Mouse (Mus musculus): ENCODE results near the gene Lemd1. TPM values are rescaled to one million over a fixed set of nuclear protein-coding genes. Genes with fewer than 3 reads are reported as not detected.

Lemd1 gene
- polyA plus RNA-seq, 1 experiment: not detected

- peaks cover 20% of the 10 kb centered on the region for H3K27me3 ChIP-seq (ENCODE audit: control insufficient read depth, insufficient read depth, low read length)
- no peak overlapping the region for H3K4me3 ChIP-seq (ENCODE audit: extremely low read depth, insufficient read depth, insufficient read length)
- no peak overlapping the region for H3K27ac ChIP-seq (ENCODE audit: insufficient read depth, low read length)
- 41% methylated on average over 3 of the region's 3 CpGs for WGBS
- no peak for DNase-seq (ENCODE audit: low read depth in 1 of 2, low spot score in 2 of 2)
- no peaks in the 10 kb centered on the region for H3K36me3 ChIP-seq (ENCODE audit: control insufficient read depth, insufficient read depth, low read length)
- H3K4me1 ChIP-seq (ENCODE audit: control insufficient read depth, insufficient read depth, insufficient read length): peaks cover 8% of the 10 kb centered on the region
- no peak for TF ChIP-seq CTCF (IDR thresholded peaks at IDR 0.05; ENCODE audit: extremely low read depth, insufficient read depth, insufficient read length, insufficient replicate concordance)
- TF ChIP-seq POLR2A (IDR thresholded peaks at IDR 0.05; ENCODE audit: low read depth, low read length): no peak
These were observed 3.4 kb downstream of the Lemd1 start for GRCm38 (mm10) chr1:132194624-132195023.

DNA sequence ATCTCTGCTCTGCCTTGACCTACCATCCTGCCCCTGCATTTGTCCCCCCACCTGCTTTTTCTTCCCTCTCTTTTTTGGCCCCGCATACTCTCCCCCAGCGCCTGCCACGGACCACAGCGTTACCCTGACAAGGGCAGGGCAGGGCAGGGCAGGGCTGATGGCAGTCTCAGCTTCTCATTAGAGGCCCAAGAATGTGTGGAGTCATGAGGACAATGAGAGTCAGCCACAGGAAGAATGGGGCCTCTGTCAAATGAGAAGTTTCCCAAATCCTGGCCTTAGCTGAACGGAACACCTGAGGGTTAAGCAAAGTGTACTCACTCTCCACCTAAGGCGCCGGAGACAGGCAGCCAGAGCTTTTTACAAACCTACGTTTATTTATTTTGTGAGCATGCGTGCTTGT, 3.9 kb downstream of the Lemd1 start:
- H3K27me3 ChIP-seq (ENCODE audit: control insufficient read depth, insufficient read depth, low read length): peaks cover 17% of the 10 kb centered on the region
- no peak for DNase-seq (ENCODE audit: low read depth in 1 of 2, low spot score in 2 of 2)
- TF ChIP-seq POLR2A (IDR thresholded peaks at IDR 0.05; ENCODE audit: low read depth, low read length) (no peak), CTCF (IDR thresholded peaks at IDR 0.05; ENCODE audit: extremely low read depth, insufficient read depth, insufficient read length, insufficient replicate concordance) (no peak)
- no peak overlapping the region for H3K27ac ChIP-seq (ENCODE audit: insufficient read depth, low read length)
- H3K36me3 ChIP-seq (ENCODE audit: control insufficient read depth, insufficient read depth, low read length): no peaks in the 10 kb centered on the region
- H3K4me3 ChIP-seq (ENCODE audit: extremely low read depth, insufficient read depth, insufficient read length): no peak overlapping the region
- WGBS: 81% methylated on average over 9 of the region's 9 CpGs
- peaks cover 8% of the 10 kb centered on the region for H3K4me1 ChIP-seq (ENCODE audit: control insufficient read depth, insufficient read depth, insufficient read length)

GRCm38 (mm10) chr1:132195681-132196080, 4.5 kb downstream of the Lemd1 start:
- TF ChIP-seq CTCF (IDR thresholded peaks at IDR 0.05; ENCODE audit: extremely low read depth, insufficient read depth, insufficient read length, insufficient replicate concordance) (no peak), POLR2A (IDR thresholded peaks at IDR 0.05; ENCODE audit: low read depth, low read length) (no peak)
- 66% methylated on average over 5 of the region's 5 CpGs for WGBS
- peaks cover 6% of the 10 kb centered on the region for H3K4me1 ChIP-seq (ENCODE audit: control insufficient read depth, insufficient read depth, insufficient read length)
- no peaks in the 10 kb centered on the region for H3K36me3 ChIP-seq (ENCODE audit: control insufficient read depth, insufficient read depth, low read length)
- no peak overlapping the region for H3K27ac ChIP-seq (ENCODE audit: insufficient read depth, low read length)
- no peak overlapping the region for H3K4me3 ChIP-seq (ENCODE audit: extremely low read depth, insufficient read depth, insufficient read length)
- no peak for DNase-seq (ENCODE audit: low read depth in 1 of 2, low spot score in 2 of 2)
- peaks cover 12% of the 10 kb centered on the region for H3K27me3 ChIP-seq (ENCODE audit: control insufficient read depth, insufficient read depth, low read length)

DNA sequence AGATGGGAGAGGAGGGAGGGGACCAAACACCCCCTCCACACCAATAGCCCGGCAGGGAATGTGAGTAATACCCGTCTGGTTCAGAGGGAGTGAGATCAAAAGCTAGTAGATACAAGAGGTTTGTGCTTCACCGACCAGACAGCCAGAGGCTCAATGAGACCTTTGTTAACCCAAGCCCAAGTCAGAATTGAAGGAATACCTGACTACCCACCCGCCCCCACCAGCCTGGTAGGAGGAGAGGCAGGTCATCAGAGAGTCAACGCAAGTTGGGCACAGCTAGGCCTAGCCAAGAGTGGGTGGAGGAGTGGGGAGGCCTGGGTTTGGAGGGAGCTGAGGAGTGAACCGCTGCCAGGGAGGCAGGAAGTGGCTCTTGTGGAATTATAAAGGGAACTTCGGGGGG, 5.1 kb downstream of the Lemd1 start:
- H3K36me3 ChIP-seq (ENCODE audit: control insufficient read depth, insufficient read depth, low read length): no peaks in the 10 kb centered on the region
- whole genome bisulfite sequencing: 72% methylated on average over 7 of the region's 7 CpGs
- no peak for DNase-seq (ENCODE audit: low read depth in 1 of 2, low spot score in 2 of 2)

DNA sequence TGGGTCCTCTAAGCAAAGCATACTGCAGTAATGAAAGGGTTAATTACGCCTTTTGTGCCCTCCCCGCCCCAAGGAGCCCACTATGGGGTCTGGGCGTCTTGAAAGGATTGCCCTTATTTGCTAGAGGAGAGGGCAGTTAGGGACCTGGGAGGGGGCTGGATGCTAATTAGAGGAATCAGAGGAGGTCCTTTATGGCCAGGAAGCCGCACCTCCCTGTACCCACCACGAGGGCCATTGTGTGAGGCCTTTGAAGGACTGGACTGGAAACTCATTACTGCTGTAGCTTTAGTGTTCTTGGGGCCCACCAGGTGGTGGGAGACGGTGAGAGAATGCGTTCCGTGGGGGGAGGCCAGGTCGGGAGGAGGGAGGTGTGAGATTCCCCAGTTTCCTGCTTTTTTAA, 6.4 kb downstream of the Lemd1 start:
- TF ChIP-seq CTCF (IDR thresholded peaks at IDR 0.05; ENCODE audit: extremely low read depth, insufficient read depth, insufficient read length, insufficient replicate concordance): no peak
- TF ChIP-seq POLR2A (IDR thresholded peaks at IDR 0.05; ENCODE audit: low read depth, low read length): no peak
- H3K36me3 ChIP-seq (ENCODE audit: control insufficient read depth, insufficient read depth, low read length): no peaks in the 10 kb centered on the region
- no peak overlapping the region for H3K4me3 ChIP-seq (ENCODE audit: extremely low read depth, insufficient read depth, insufficient read length)
- WGBS: 66% methylated on average over 9 of the region's 9 CpGs
- H3K27me3 ChIP-seq (ENCODE audit: control insufficient read depth, insufficient read depth, low read length): no peaks in the 10 kb centered on the region; the same call in 1 of the 2 replicates
- no peak for DNase-seq (ENCODE audit: low read depth in 1 of 2, low spot score in 2 of 2)
- peaks cover 3% of the 10 kb centered on the region; the same call in 1 of the 2 replicates for H3K4me1 ChIP-seq (ENCODE audit: control insufficient read depth, insufficient read depth, insufficient read length)
- H3K27ac ChIP-seq (ENCODE audit: insufficient read depth, low read length): no peak overlapping the region

More for the DNA sequence above, 5.1 kb downstream of the Lemd1 start:
- peaks cover 3% of the 10 kb centered on the region; the same call in 1 of the 2 replicates for H3K4me1 ChIP-seq (ENCODE audit: control insufficient read depth, insufficient read depth, insufficient read length)
- H3K4me3 ChIP-seq (ENCODE audit: extremely low read depth, insufficient read depth, insufficient read length): no peak overlapping the region
- peaks cover 8% of the 10 kb centered on the region for H3K27me3 ChIP-seq (ENCODE audit: control insufficient read depth, insufficient read depth, low read length)
- TF ChIP-seq POLR2A (IDR thresholded peaks at IDR 0.05; ENCODE audit: low read depth, low read length): no peak
- no peak for TF ChIP-seq CTCF (IDR thresholded peaks at IDR 0.05; ENCODE audit: extremely low read depth, insufficient read depth, insufficient read length, insufficient replicate concordance)
- no peak overlapping the region for H3K27ac ChIP-seq (ENCODE audit: insufficient read depth, low read length)

DNA sequence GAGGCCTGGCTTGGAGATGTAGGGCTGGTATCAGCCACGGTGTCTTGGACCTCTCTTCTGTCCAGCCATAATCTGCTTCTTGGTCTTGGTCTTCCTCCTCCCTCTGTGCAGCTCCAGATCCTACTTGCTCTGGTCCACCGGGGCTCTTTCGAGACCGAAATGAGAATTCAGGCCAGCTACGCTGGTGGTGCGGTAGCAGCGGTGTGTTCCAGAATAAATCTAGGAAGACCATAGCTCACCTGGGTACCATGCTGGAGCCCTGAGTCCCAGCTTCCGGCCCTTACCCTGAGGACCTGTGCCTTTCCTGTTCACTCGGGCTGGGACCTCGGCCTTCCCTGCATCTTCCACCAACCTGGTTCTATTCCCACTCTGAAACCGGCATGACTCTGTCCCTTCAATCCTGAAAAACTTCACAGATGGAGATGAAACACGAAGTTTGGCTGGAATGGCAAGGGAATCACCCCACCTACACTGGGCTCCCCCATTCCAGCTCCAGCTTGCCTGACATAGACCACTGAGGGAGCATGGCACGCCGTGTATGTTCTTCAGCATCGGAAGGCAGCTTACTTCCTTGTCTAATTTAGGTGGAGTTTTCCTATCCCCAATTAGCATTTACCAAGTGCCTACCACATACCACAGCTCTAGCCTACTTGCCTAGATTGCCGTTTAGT, 7.3 kb downstream of the Lemd1 start:
- Histone ChIP-seq H3K36me3 (ENCODE audit: control insufficient read depth, insufficient read depth, low read length) (no peaks in the 10 kb centered on the region), H3K27me3 (ENCODE audit: control insufficient read depth, insufficient read depth, low read length) (no peaks in the 10 kb centered on the region), H3K27ac (ENCODE audit: insufficient read depth, low read length) (no peak overlapping the region), H3K4me1 (ENCODE audit: control insufficient read depth, insufficient read depth, insufficient read length) (peaks cover 3% of the 10 kb centered on the region; the same call in 1 of the 2 replicates), H3K4me3 (ENCODE audit: extremely low read depth, insufficient read depth, insufficient read length) (no peak overlapping the region)
- DNase-seq (ENCODE audit: low read depth in 1 of 2, low spot score in 2 of 2): no peak
- no peak for TF ChIP-seq CTCF (IDR thresholded peaks at IDR 0.05; ENCODE audit: extremely low read depth, insufficient read depth, insufficient read length, insufficient replicate concordance)
- no peak for TF ChIP-seq POLR2A (IDR thresholded peaks at IDR 0.05; ENCODE audit: low read depth, low read length)
- 88% methylated on average over 16 of the region's 16 CpGs for WGBS

DNA sequence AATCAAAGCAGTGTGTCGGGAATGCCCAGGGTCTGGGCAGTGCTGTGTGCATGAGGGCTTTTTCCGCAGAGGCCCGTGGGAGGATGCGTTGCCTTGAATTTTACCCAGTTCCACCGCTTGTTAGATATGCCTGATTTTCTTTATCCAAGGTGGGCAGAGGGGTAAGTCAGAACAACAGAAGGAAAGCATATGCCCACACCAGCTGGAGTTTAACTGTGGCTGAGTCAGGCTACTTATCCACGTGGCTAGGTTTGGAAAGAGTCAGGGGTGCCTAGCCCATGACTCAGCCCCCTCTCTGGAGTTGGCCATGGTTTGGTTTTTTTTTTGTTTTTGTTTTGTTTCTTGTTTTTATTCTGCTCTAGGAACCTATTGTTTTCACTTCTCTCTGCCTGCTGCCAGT, 8.0 kb downstream of the Lemd1 start:
- WGBS: 81% methylated on average over 6 of the region's 6 CpGs
- Histone ChIP-seq H3K27me3 (ENCODE audit: control insufficient read depth, insufficient read depth, low read length) (no peaks in the 10 kb centered on the region), H3K4me3 (ENCODE audit: extremely low read depth, insufficient read depth, insufficient read length) (no peak overlapping the region), H3K36me3 (ENCODE audit: control insufficient read depth, insufficient read depth, low read length) (no peaks in the 10 kb centered on the region), H3K27ac (ENCODE audit: insufficient read depth, low read length) (no peak overlapping the region), H3K4me1 (ENCODE audit: control insufficient read depth, insufficient read depth, insufficient read length) (peaks cover 3% of the 10 kb centered on the region; the same call in 1 of the 2 replicates)
- no peak for DNase-seq (ENCODE audit: low read depth in 1 of 2, low spot score in 2 of 2)
- TF ChIP-seq CTCF (IDR thresholded peaks at IDR 0.05; ENCODE audit: extremely low read depth, insufficient read depth, insufficient read length, insufficient replicate concordance) (no peak), POLR2A (IDR thresholded peaks at IDR 0.05; ENCODE audit: low read depth, low read length) (no peak)

Measured in spleen, adult 2 months (tissue).